Mouse (Mus musculus): ENCODE measurements around the gene Trim50. TPM values are rescaled to one million over a fixed set of nuclear protein-coding genes. Genes with fewer than 3 reads are reported as not detected.

The Trim50 gene
- not detected for total RNA-seq (2021)
- long read RNA-seq, experiment 1, result 0 reads
- long read RNA-seq, experiment 2, result 0 reads

DNA sequence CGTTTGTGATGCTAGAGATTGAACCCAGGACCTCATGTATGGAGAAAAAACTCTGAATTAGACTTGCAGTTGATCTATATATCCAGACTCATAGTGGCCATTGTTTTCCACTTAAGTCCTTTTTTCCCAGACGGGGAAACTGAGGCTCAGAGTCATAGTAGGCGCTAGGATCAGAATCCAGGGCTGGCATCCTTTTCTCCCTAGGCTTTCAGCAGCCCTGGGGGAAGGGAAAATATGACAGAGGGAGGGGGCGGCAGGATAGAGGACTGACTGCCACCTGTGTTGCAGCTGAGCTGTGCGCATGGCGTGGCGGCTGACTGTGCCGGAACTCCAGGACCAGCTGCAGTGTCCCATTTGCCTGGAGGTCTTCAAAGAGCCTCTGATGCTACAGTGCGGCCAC is at the start of gene Trim50:
Gene Trim50 (plus strand): TSS at position 301 of the 400 bp plus-strand sequence.
- no peak for DNase-seq (ENCODE audit: low spot score in 2 of 2)

- DNase-seq (ENCODE audit: low spot score in 2 of 2), result no peak
Measured at GRCm38 (mm10) chr5:135306321-135306965, 46.7 kb upstream of the Trim50 start.

- DNase-seq (ENCODE audit: low spot score in 2 of 2), result no peak
Measured at GRCm38 (mm10) chr5:135316177-135316576, 36.9 kb upstream of the Trim50 start.

- no peak for DNase-seq (ENCODE audit: low spot score in 2 of 2)
Measured at GRCm38 (mm10) chr5:135319856-135320255, 33.2 kb upstream of the Trim50 start.

DNA sequence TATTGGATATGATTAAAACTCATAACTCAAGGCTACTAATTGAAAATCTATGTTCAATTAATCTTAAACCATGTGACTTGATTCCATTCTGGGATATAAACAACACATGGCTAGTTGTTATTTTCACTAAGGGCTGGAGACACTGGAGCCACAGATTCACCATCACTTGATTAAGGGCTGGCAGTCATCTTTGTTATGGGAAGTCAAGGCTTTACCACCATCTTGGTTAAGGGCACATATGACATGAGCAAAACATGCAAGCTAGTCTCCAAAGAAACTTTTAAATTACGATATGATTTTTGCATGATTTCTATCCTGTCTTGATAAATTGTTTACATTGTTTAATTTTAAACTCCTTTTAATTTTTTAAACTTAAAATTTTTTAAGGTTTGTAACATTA is 30.9 kb upstream of the Trim50 start:
- no peak for DNase-seq (ENCODE audit: low spot score in 2 of 2)

- no peak for DNase-seq (ENCODE audit: low spot score in 2 of 2)
Measured at GRCm38 (mm10) chr5:135326121-135326659, 26.9 kb upstream of the Trim50 start.

DNA sequence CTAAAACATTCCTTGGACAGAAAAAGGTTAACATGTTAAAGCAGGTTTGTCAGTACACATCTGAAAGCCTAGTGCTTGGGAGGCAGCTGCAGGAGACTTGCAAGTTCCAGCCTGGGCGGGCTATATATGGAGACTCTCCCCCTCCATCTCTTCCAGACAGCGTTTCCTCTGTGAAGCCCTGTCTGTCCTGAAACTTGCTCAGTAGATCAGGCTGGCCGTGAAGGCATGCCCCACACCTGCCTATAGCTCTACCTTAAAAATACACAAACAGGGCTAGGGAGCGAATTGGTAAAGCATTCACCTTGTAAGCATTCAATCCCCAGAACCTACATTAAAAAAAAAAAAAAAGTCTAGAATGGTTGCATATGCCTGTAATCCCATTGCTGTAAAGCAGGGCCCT is 23.6 kb upstream of the Trim50 start:
- no peak for DNase-seq (ENCODE audit: low spot score in 2 of 2)

DNA sequence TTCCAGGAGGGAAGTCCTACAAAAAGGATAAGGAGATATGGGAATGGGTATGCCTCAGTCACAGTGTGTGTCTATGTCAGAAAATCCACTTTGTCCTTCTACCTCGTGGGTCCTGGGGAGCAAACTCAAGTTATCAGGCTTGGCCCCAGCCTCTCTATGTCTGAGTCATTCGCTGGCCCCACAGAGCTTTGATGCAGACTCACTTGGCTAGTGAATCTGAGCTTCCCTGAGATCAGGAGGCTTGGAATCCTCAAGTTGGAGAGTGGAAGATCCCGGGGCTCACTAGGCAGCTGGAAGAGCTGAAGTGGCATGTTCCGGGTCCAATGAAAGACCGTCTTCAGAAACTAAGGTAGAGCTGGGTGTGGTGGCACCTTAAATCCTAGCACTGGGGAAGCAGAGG is 22.9 kb upstream of the Trim50 start:
- DNase-seq (ENCODE audit: low spot score in 2 of 2), result no peak

- DNase-seq (ENCODE audit: low spot score in 2 of 2), result no peak
Measured at GRCm38 (mm10) chr5:135331161-135331560, 21.9 kb upstream of the Trim50 start.

DNA sequence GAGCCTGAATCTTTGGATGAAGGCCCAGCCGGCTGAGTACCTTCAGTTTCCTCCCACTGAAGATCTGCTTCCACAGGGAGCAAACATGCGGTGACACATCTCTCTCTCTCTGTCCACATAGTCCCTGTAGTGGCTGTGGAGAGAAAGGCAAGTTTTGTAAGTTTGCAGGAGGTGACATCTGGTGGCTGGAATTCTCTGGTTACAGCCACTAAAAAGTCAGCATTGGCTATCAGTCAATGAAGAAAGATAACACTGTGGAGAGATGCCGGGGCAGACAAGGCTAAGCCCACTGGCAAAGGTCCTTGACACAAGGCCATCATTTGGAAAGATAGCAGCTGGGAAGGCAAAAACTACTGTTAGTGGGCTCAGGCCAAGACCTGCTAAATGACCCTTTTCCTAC is 15.5 kb upstream of the Trim50 start:
- no peak for DNase-seq (ENCODE audit: low spot score in 2 of 2)

GRCm38 (mm10) chr5:135345989-135346388 is 7.1 kb upstream of the Trim50 start:
- DNase-seq (ENCODE audit: low spot score in 2 of 2), result no peak

GRCm38 (mm10) chr5:135346430-135346829 is 6.7 kb upstream of the Trim50 start:
- no peak for DNase-seq (ENCODE audit: low spot score in 2 of 2)

DNA sequence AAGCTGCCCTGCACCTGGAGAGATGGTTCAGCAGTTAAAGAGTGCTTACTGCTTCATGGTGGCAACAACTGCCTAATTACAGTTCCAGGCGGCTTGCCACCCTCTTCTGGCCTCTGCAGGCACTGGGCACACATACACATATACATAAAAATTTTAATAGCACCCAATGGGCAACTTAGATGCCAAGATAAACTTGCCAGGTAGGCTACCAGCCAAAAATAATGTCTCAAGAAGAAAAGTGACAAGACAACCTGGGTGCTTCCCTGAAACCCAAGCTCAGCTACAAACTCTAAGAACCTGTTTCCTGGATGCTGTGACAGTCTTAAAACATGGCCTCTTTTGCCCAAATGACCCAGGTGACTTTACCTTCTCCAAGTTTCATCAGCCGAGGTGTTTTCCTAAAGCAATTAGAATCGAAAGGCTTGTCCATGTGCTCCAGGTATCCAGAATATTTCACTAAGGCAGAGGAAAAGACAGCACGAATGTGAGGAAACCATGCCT is 5.5 kb upstream of the Trim50 start:
- DNase-seq (ENCODE audit: low spot score in 2 of 2), result no peak

DNA sequence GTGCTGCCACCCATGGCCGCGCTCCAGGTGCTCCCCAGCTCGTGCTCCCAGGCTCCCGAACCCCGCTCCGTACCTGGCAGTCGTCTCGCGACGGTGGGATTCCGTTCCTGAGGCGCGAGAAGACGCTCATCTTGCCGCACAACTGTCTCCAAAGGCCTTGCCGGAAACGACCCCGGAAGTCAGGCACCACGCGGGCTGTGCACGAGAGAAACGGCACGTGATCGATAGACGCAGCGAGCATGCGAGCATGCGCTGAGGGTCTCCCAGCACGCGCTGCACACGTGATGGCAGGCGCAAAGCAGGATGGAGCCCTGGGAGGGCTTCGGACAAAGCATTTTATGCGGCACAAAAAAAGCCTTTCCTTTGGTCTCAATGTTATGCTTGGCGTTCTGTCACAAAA is 3.2 kb upstream of the Trim50 start, which contains the start of gene Fkbp6:
Gene Fkbp6 (minus strand): TSS at position 183 of the 400 bp plus-strand sequence.
- no peak for DNase-seq (ENCODE audit: low spot score in 2 of 2)

DNA sequence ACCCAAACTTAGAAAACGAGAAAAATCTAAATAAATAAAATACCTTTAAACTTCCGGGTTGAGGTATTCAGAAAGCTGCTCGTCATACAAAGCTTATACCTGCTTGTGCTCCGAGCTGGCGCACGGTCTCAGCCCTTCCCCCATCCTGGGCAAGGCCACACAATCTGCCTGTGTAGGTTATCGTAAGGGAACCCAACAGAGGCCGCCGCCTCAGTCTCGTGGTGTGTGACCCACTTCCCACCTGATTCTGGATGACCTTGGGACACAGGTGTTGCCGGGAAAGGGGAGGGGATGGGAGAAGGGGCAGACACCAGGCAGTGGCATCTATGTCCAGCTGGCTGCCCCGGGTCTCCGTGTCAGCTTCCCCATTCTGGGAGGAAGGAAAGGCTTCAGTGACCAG is 1.5 kb upstream of the Trim50 start:
- no peak for DNase-seq (ENCODE audit: low spot score in 2 of 2)

DNA sequence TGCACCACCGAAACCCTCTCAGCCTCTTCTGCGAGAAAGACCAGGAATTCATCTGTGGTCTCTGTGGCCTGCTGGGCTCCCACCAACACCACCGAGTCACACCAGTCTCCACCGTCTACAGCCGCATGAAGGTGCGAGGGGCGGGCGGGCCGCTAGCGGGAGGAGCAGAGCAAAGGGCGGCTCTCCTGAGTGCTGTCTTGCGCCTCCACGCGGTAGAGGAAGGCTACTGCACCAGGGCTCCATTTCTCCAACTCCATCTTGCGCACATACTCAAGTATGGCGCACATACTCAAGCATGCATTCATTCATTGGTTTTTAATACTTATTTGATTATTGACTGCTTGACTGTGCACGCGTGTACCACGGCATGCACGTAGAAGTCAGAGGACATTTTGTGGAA is 469 bp downstream of the Trim50 start:
- DNase-seq (ENCODE audit: low spot score in 2 of 2), result no peak

GRCm38 (mm10) chr5:135356090-135356489 is 3.0 kb downstream of the Trim50 start:
- DNase-seq (ENCODE audit: low spot score in 2 of 2), result no peak

DNA sequence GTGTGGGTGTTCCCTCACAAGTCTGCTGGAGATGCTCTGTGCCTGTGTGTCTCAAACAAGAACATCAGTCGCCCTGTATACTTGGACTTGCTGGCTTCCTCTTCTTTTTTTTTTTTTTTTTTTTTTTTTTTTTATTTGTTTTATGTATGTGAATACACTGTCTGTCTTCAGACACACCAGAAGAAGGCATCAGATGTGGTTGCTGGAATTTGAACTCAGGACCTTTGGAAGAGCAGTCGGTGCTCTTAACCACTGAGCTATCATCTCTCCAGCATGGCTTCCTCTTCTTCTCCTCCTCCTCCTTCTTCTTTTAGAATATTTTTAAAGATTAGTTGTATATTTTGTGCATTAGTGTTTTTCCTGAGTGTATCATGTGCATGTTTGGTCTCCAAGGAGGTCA is 4.5 kb downstream of the Trim50 start:
- peak in 1 of 2 experiments; percentile 34 for DNase-seq (ENCODE audit: low spot score in 2 of 2)

DNA sequence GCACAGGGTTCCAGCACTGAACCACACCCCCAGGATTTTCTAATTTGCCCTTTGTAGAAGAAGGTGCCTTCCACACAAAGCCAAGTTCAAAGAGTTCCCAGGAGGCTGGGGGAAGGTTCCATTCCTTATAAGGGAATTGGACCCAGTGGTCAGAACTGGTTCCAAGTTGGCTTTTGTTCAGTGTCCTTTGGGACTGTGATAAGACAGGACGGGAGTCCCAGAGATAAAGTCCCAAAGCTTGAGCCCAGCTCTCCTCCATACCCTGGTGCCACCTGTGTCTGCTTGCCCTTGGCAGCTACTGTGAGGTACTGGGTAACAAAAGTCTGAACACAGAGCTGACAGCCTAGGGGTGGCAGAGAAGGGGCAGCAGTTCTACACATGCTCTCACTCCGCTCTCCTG is 6.7 kb downstream of the Trim50 start:
- DNase-seq (ENCODE audit: low spot score in 2 of 2), result no peak

GRCm38 (mm10) chr5:135362572-135362971 is 9.5 kb downstream of the Trim50 start:
- DNase-seq (ENCODE audit: low spot score in 2 of 2), result no peak

DNA sequence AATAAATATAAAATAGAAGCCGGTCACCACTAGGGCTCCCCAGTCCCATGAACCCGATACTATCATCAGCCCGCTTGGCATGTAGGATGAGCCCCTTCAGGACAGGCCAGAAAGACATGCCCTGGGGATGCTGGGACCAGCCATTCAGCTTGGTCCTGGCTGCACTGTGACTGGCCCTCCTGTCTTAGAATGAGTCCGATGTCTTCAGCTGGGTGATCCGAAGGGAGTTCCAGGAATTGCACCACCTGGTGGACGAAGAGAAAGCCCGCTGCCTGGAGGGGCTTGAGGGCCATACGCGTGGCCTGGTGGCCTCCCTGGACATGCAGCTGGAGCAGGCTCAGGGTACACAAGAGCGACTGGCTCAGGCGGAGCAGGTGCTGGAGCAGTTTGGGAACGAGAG is 10.4 kb downstream of the Trim50 start:
- DNase-seq (ENCODE audit: low spot score in 2 of 2), result no peak

GRCm38 (mm10) chr5:135367841-135368240 is 14.7 kb downstream of the Trim50 start:
- no peak for DNase-seq (ENCODE audit: low spot score in 2 of 2)

DNA sequence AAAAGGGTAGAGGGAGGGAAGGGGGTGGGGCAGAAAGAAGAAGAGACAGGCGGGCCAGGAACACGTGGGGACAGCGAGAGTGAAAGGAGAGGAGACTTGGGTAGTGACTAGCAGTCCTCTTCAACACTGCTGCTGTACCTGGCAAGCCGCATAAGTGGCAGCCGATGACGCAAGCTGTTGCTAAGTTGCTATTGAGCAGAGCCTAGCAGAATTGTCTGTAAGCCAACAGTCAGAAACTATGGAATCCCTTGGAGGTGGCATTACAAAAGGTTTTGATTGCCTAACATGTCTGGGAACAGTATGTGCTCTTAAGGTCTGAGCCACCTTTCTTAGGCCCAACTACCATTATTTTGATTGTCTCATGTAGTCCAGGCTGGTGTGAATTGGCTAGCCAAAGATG is 15.2 kb downstream of the Trim50 start:
- DNase-seq (ENCODE audit: low spot score in 2 of 2), result no peak

Data from left cerebral cortex, adult 18-20 months (tissue).